Mouse (Mus musculus) mesoderm, embryonic 11.5 days (tissue): ENCODE data around the gene Haus8.
"Not testable (repeated sequence)": the region's sequence is repeated elsewhere in the genome, so short reads cannot be mapped to it uniquely, and the experiment has no call there.

Experiments used
- DNase-seq: peaks from one replicate; pipeline ENCODE4 v3.0.0-alpha.2; 2012; ENCODE audit warnings: low read depth, low spot score

Gene Haus8

DNA sequence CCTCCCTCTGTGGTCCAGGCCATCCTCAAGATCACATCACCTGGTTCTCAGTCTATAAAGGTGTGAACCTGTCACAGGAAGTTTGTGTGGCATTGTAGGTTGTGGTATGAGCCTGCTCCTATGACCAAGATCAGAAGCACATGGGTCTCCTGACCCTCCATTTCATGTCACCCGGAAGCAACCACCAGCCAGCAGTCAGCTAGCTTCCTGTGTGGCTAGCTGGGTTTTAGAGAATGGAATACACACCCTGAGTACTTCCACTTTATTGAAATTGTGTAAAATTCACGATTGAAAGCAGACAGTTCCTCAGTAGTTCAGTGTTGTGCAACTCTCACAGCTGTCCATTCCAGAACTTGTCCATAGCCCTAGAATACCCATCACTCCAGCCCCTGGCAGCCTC is 13.5 kb upstream of the Haus8 start:
- not testable (repeated sequence) for DNase-seq

DNA sequence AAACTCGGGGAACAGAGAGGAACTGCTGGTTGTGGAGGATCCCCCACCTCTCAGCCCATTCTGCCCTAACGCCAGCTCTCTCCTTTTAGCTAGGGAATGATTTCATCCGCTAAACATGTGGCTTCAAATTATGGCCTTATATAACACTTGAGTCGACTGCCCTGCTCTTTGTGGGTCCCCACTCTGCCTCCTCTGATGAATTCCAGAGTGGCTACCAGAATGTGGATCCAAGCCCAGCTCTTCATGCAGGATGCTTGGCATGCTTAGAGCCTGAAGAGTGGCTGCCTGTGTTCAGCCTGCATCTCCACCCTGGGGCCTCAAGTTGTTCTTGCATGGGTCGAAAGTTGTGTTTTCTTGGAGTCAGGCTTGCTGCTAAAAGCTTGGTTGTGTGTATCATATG is 9.9 kb upstream of the Haus8 start:
- DNase-seq: no peak

DNA sequence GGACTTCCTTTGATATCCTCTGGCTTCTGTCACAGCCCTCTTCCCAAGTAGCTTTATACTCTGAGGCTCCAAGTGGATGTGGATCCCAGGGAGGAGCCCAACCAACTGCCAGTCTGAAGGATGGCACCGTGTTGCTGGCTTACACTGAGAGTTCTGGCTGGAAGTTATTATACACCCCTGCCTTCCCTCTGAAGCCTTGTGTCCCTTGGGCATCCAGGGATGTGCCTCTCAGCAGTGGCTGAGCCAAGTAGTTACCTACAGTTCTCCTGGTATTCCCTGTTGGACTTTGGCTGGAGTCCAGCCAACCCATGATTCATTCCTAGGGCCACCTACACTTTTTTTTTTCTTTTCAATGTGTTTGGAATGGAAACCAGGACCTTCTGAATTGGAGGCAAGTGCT is 9.0 kb upstream of the Haus8 start:
- DNase-seq: not testable (repeated sequence)

DNA sequence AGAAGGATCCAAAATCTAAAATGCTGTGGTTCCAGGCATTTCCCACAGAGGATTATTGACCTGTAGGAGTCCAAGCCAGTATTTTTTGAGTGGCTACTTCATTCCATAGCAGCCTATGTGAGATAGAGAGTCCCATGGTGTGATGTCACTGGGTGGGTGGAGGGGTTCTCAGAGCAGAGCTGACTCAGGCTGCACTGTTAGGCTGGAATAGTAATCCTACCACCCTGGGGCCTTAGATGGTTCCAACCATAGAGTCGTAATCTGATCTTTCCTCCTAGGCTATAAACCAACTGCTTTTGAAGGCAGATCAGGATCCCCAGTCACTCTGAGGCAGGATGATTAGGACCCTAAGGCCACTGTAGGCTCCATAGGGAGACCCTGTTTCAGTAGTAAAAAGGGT is 6.7 kb upstream of the Haus8 start:
- DNase-seq: not testable (repeated sequence)

DNA sequence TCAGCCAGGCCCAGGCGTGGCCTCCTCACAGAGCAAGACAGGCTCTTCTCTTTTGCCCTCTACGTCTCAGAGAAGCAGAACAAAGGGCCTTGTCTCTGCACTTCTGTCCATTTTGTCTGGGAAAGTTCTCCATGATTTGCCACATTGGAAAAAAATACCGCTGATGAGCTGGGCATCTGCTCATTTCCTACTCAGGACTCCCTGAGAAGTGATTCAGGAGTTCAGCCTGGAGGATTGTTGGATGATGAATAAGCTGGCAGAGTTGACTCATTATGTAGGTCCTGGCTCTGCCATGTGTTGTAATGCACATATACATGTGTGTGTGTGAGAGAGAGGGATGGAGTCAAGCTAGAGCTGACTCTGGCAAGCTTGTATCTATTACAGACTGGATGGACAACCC is 3.4 kb upstream of the Haus8 start:
- no peak for DNase-seq

DNA sequence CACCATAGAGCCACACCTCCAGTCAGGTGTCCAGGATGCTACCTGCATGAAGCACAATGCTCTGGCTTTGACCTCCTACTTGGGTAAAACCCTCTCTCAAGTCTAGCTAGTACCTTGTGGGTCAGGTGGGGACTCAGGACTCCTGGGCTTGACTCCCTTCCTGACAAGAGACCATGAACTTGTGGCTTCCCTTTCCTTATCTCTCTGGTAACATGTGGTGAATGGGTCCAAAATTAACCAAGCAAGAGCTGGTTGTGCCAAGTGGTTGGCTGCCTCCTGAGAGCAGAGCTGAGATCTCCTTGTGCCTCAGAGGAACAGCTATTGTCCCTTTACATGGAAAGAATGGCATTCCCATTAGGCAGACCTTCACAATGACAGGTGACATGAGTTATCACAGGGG is 1.7 kb upstream of the Haus8 start:
- DNase-seq: no peak

DNA sequence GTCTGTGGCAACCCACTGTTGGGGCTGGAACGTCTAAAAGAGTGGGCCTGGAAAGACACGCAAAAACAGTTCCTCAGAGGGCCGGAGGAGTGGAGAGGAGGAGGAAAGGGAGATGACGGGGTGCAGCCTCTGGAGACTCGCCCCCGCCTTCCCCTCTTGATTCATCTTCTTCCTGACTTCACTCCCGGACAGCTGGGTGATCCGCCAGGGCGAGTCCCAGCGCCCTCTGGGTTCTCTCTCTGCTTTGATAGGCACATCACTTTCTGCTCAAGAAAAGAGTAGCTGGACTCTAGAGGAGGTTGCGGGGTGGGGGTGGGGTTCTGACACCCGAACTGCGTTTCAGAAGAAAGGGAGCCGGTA is 397 bp upstream of the Haus8 start:
- peak; percentile 51 for DNase-seq

DNA sequence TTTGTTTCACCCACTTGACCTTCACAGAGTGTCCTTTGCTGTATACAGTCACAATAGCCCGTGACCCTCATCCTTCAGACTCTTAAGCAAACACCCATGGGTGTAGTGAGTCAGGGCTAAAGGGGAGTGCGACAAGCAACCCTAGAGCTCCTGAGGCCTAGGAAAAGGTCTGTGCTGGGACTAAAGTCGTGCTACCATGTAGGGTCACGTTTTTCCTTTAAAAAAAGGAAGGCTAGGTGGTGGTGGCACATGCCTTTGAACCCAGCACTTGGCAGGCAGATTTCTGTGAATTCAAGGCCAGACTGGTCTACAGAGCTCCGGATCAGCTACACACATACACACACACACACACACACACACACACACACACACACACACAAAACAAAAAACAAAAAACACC is 1.1 kb downstream of the Haus8 start:
- no peak for DNase-seq

DNA sequence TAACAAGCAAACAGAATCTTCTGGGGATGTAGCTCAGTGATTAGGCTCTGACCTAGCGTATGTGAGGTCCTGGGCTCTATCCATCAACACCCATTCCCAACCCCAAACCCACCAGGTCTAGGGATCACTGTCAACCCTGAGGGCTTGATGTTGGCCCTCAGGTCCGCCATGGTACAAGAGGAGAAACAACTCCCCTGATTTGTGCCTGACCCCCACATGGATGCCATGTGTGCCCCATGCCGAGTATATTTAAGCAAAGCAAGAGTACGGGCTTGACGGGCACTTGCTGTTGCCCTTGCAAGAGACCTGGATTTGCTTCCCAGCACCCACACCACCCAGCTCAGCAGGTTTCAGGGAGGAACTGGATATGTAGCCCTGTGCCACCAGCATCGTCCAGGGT is 4.4 kb downstream of the Haus8 start:
- DNase-seq: not testable (repeated sequence)

DNA sequence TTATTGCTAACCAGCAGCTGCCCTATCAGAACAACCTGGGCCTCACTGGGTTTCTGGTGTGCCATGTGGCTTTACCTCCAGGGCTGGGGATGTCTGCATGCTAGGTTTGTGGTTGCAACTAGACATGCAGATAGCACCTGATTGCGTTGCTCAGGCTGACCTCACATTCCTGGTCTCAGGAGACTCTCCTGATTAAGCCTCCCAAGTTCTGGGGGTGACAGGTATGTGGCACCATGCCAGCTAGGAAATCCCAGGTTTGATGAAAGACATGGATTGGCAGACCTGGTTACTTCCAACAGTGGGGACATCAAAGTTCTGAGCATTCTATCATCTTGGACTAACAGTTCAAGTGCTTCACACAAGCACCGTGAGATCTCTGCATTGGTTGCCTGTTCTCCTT is 5.0 kb downstream of the Haus8 start:
- DNase-seq: no peak

DNA sequence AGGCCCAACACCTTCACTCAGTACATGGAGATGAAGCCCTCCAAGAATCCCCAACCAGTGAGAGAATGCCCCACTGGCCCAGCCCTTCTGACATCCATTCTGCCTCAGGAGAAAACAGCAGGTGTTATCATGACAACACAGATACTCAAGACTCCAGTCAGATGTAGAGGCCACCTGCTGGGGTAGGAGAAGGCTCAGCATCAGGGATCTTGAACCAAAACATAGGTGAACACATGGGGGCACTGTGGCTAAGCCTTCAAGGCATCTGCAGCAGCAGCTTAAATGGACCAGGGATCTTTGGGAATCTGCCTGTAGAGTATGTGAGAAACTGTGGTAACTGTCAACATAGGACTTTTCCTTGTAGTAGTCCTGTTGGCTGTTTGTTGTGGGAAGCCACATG is 11.5 kb downstream of the Haus8 start:
- no peak for DNase-seq

DNA sequence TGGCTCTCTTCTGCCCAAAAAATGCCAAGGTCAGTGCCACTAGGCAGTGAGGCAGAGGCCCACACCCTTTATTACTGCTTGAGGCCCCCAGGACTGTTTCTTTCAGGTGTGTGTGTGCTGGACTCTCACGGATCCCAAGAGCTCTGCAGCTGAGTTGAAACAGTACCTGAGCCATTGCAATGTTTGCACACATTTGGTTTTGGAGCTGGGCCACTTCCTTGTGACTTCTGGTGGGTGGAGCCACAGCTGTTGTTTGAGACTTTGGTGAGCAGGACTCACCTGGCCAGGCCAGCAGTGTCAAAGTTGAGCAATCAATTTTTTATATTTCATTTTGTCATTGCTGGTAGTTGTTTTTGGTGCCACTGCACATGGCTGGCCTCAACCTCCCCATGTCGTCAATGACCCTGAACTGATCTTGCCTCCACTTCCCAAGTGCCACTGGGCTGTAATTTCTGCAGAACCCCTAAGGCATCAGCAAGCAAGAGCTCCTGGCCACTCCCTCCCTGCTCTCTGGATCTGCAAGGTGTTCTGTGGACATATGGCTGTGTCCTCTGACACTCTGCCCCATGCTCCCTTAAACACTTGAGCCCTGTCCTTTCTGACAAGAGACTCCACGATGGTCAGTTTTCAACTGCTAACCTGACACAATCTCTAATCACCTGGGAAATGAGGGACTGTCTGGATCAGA is 16.0 kb downstream of the Haus8 start:
- DNase-seq: no peak

DNA sequence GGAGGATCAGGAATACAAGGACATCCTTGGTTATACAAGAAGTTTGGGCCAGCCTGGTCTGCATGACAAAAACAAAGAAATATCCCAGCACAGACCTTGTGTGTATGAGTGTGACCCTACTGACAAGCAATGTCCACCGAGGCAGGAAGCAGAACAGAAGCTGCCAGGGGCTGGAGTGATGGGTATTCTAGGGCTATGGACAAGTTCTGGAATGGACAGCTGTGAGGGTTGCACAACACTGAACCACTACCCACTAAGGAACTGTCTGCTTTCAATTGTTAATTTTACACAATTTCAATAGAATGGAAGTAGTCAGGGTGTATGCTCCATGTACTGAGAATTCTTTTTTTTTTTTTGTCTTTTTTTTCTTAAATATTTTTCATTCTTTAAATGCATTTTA is 24.5 kb downstream of the Haus8 start:
- DNase-seq: no peak

DNA sequence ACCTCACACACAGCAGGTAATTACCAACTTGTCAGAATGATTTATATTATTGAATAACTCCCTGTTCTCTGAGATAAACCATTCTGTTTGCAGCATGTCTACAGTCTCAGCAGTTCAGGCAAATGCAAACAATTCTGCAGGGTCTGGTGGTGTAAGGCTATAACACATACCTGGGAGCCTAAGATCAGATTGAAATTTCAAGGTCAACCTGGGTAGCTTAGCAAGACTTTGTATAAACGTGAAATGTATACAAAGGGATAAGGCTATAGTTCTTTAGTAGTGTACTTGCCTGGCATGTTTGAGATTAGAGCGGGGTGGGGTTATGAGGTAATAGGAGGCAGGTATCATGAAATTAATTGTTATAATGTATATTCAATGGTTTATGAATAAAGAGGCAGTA is 30.0 kb downstream of the Haus8 start:
- no peak for DNase-seq

DNA sequence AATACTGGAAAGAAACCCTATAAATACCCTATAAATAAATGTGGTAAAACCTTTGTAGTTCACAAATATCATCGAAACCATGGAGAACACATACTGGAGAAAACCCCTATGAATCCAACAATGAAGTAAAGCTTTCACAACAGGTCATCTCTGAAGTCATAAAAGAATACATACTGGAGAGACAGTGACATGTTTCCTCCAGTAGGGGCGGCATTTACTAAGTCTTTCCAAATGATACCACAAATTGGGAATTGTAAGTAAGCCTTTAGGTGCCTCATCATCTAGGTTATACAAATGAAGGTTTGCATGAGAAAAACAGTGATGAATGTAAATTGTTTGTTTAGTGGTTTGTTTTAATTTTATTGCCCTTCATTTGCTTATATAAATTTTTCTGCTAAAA is 48.2 kb downstream of the Haus8 start:
- DNase-seq: no peak

DNA sequence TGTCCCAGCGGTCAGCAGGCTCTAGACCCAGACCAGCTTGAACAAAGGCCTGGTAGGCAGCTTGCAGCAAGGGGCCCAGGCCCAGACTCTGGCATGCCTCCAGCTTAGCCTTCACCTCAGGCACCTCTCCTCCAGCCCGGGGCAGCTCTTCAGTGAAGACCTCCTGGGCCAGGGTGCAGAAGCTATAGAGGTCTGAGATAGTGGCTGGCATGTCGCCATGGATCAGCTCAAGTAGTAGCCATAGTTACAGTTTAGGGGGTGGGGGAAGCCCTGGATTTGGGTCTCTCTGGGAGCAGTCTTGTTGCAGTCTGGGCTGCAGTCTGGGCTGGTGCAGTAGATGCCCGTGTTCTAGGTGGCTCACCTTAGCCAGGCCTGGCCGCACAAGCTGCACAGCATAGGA is 58.5 kb downstream of the Haus8 start:
- DNase-seq: not testable (repeated sequence)

DNA sequence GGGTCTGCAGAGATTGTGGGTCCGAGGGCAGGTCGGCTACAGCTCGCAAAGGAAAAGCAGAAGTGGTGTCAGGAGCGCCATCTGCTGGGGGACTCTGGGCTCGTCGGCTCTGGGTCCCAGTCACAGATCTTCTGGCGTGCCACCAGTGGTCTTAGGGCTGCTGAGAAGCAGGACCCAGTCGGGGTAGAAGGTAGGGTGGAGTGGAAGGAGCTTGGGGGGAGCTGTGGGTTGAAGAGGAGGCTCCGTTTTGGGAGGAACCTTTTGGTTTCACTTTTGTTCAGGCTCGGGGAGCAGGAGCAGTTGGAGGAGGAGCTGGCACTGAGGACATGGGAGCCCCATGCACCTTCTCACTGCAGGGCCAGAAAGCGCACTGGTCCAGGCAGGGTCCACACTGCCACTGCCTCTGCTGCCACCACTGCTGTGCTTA is 67.2 kb downstream of the Haus8 start:
- not testable (repeated sequence) for DNase-seq
